Mouse (Mus musculus) monocyte, adult 2 months (primary cell): Measurements from ENCODE around the gene Gm5142.

Experiments used
- DNase-seq, 2 experiments: peaks; one replicate each; pipeline ENCODE4 v3.0.0; 2022; ENCODE audit warnings: low spot score in 2 of 2, low read depth in 1 of 2

Gm5142 gene

DNA sequence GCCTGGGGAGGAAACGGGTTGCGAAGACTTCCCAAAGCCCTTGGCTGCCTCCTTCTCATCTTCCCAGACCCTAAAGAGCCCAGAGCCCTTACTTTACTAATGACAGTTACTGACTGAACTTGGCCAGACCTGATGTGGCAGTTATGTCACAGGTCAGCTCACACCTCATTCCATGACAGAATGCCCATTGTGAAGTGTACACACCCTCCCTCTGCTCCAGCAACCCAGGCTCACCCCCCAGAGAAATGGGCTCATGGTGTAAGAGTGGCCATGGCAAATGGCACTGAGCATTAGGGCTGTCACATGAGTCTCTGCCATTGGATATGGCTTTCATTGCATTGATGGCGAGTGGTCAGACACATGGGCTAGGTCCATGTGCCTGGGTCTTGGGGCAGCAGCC is at the start of gene Gm5142:
Gm5142 (minus strand) TSS at position 101 of the 400 bp plus-strand sequence.
- DNase-seq: no peak

DNA sequence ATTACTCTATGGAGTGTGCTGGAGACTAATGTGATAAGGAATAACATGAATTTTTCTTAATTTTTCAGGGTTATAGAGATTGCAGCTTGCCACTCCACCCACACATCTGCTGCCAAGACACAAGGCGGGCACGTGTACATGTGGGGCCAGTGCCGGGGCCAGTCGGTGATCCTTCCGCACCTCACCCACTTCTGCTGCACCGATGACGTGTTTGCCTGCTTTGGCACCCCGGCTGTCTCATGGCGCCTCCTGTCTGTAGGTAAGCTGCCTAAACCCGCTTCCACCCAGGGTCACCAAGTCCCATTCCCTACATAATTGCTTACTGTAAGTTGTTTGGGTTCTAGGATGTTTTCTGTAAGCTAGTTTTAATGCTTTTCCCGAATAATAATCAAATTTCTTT is 47.7 kb upstream of the Gm5142 start:
- DNase-seq: no peak

DNA sequence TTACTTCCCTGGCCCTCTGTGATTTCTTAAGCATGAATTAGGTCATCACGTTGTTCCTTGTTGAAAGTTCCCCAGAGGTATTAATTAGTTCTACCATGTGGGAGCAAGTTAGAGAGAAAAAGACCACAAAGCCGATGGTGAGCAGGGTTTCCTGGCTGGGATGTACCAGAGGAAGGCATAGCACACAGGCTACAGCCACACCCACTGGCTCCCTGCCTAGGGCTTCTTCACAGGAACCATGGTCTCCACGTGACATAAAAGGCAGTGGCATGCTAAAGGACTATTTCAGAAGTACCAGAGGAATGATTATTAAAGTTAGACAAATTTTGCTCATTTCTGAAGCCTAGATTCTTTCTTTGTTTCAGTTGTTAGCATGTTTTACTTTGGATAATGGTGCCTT is 40.7 kb upstream of the Gm5142 start:
- no peak for DNase-seq

DNA sequence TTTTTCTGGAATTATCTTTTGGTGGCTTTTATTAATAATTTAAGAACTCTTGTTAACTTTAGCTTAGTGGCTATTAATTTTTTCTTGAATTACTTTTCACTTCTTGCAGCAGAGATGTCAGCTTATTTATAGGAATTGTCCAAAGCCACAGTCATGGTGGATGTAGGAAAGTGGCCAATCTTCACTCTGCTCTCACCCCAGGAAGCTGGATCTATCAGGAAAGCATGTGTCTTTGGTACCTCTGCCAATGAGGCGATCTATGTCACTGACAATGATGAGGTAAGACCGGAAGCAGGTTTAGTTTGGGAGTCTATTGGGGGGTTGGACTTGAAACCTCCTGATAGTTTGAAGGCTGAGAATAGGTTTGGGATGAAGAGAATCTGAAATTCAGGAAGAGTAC is 31.3 kb upstream of the Gm5142 start:
- no peak for DNase-seq

DNA sequence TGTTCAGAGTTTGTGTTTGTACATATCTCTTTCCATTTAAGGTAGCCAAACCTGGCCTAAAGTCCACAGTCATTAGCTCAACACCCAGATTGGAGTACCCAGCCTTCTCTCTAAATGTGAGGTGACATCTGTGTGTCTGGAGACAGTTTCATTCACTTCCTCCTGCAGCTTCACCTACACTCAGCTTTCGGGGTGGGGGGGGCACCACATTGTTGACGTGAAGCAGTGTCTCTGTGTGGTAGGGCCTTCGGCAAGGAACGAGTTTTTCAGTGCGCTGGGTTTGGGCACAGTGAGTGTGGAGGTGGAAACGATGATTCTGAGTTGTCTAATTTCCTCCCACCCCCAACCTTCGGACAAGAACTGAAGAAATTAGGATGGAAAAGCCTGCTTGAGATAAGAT is 30.5 kb upstream of the Gm5142 start:
- no peak for DNase-seq

DNA sequence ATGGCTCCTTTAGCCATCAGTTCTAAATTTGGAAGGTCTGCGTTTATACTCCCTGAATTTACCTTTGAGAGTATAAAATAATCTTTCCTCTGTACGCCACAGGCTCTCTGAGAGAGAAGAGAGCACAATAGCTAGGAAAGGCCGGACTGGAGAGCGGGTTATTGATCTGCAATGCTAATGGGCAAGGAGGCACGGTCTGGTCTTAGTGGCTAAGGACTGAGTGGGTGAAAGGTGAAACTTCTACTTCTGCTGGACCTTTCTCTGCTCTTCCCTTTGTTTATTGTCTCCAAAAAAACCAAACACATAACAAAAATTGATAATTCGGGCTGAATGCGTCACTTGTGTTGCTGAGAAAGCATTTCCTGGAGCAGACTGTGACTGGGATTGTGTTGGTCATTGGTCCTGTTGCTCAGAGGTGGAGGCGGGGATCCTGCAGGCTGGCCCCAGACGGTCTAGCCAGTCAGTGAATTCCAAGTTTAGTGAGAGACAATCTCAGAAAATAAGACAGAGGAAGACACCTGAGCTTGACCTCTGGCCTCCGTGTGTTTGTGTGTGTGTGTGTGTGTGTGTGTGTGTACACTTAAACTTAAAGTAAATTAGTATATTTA is 27.5 kb upstream of the Gm5142 start:
- no peak for DNase-seq

DNA sequence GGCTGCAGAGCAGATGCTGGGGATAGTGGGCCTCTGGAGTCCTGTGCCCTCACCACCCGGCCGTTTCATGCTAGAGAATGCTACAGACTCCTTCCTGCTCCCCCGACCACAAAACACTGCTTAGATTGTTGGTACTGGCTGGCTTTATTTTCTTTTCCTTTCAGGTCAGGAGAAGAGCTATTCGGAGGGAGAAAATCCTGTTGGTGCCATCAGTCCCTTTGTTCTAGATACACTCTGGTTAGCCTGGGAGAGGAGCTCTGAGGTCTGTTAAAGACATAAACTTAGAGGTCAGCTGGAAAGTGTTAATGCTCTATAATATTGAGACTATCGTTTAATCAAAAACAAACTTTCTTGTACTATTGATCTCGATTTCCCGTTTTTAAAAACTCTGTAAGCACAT is 26.9 kb upstream of the Gm5142 start:
- no peak for DNase-seq

DNA sequence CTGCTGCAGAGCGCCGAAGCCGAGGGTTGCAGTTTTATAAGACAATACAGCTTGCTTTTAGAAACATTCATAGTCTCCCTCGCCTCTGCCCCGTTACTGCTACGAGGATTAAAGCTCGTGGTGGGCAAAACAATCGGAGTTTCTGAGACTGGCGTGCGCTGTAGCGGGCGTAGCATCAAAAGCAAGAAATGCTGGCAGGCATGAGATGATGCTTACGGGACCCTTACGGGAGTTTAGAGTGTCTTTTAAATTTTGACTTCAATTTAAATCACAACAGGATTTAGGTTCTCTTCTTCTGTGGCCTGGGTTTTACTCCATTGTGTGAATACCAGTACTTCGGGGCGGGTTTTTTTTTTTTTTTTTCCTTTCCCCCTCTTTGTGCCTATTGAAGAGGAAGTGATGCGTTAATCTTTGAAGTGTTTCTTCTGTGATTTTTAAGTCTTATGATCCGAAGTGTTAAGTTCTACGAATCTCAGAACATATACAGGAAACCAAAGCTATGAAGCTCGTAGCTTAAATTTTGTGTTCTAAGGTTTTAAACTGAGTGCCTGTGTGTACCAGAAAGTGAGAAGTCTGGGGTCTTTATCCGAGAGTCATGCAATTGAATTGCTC is 23.2 kb upstream of the Gm5142 start:
- DNase-seq: no peak

DNA sequence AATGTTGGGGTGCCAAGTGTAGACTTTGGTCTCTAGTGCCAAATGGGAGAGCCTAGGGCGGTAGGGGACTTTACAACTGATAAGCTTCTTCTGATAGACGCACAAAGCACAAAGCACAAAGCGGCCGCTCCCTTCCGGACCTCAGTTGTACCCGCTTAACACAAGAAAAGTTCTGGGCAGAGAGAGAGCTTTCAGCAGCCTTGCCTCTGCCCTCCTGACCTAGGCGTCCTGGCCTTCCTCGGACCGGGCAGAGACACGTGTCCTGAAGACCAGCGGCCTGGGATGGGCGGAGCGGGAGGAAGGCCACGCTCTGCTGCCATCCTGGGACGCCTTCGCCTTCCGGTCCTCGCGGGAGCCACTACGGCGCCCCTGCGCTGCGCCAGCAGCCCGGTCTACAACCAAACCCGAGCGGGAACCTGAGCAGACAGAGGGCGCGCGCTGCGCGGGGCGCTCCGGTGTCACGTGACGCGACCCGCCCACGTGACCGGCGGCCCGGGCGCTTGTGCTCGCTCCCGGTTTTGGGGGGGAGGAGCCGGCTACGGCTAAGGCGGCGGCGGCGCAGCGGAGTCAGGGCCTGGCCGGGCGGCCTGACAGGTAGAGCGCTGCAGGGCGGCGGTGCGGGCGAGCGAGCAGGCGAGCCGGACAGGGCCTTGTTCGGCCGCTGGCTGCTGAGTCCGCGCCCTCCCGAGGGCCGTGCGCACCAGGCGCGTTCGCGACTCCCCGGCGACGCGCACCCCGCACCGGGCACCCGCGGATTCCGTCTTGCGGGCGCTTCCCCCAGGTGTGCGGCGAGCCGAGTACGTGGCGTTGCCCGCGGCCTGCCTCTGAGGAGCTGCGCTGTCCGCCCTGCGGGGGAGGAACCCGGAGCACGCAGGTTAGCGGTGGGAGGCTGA is 22.4 kb upstream of the Gm5142 start, which contains the start of gene Rcbtb1:
Rcbtb1 (plus strand) TSS at position 499 of the 893 bp plus-strand sequence.
- peak; percentile 66 to 82 for DNase-seq

DNA sequence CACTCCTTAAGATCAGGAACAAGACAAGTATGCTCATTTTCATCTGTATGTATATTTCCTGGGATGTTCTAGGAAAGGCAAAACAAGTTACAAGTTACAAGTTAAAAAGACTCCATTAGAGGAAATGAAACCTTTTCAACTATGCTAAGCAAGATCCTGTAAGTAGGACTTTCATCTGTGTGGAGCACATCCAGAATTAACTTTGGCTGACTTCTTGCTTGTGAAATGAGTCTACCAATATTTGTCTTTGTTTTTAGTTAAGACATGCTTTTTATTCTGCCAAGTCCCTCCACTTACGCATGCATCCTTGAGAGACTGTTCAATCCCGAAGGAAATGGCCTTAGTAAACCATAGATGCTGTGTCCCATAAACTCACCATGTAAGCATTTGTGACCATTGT is 7.6 kb upstream of the Gm5142 start:
- DNase-seq: no peak

DNA sequence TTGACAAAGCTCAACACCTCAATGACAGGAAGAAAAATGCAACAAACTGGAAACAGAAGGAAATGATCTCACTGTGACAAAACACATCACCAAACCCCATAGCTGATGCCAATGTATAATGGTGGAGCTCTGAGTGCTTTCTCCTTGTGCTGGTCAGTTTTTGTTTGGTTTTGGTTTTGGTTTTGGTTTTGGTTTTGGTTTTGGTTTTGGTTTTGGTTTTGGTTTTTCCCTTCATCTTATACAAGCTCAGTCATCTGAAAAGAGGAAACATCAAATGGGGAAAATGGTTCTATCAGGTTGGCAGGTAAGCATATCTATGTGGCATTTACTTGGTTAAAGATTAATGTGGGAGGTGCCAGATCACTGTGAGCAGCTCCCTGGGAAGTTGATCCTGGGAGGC is 7.0 kb upstream of the Gm5142 start:
- no peak for DNase-seq

DNA sequence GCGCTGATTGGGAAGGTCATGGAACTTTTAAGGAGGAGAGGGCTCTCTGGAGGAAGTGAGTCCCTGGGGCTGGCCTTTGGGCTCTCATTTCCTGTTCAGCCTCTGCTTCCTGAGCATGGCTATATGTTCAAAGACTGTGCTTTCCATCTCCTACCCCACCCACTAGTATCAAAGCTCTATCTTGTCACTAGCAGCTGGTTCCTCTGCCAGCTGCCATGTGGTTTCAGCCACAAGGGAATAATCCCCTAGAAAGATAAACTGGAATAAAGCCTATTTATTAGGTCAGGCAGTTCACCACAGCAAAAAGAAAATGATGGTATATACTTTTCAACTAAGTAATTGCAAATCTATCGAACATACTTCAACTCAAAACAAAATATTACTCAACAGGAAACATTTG is 4.2 kb upstream of the Gm5142 start:
- DNase-seq: no peak

DNA sequence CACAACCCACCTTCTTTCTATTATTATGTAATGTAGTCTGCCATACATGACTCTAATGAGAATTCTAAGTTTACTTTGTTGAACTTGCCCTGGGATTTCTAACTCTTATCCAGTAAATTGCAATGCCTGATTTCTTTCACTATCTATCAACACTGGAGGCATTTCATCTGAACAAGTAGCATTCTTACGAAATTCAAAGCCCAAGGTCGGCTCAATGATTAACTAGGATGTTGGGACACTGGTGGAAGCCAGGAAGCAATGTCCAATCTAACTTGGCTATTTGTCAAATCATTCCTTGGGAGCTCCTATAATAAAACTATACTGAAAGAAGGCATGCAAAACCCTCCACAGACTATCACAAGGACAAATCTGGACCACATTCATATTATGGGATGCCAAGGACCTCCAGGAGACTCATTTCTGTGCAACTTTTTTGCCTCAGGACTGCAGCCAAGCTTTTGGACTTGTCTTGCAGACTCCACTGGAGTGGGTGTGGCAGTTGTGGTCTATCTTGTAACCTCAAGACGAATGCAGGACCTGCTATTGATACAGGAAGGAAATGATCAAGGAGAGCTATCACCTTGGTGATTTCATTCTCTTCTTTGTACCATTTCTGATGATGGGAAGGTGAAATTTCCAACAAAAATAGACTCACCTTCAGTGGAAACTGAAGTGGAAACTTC is 21.4 kb downstream of the Gm5142 start:
- no peak for DNase-seq

DNA sequence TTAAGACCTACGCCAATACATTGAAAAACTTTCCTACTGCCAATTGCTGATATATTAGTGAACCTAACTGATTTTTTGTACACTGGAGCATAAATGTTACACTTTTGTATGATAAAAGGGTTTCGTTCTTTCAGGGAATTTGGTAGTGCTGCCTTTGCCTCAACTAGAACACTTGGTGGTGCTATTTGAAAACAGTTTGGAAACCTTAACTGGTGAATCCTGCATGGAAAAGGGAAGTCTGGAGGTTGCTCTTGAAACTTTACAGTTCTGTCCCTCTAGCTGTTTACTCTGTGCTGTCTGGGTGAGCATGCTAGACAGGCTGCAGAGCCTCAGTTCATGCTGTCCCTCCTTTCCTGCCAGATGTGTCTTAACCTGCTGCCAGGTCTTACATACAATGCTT is 23.0 kb downstream of the Gm5142 start:
- no peak for DNase-seq

DNA sequence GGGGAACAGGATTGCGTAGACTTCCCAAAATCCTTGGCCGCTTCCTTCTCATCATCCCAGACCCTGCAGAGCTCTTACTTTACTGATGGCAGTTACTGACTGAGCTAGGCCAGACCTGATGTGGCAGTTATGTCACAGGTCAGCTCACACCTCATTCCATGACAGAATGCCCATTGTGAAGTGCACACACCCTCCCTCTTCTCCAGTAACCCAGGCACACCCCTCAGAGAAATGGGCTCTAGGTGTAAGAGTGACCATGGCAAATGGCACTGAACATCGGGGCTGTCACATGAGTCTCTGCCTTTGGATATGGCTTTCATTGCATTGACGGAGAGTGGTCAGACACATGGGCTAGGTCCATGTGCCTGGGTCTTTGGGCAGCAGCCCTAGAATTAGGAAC is 35.8 kb downstream of the Gm5142 start, which contains the start of gene 1700129C05Rik:
1700129C05Rik (minus strand) TSS at position 101 of the 400 bp plus-strand sequence.
- DNase-seq: no peak

DNA sequence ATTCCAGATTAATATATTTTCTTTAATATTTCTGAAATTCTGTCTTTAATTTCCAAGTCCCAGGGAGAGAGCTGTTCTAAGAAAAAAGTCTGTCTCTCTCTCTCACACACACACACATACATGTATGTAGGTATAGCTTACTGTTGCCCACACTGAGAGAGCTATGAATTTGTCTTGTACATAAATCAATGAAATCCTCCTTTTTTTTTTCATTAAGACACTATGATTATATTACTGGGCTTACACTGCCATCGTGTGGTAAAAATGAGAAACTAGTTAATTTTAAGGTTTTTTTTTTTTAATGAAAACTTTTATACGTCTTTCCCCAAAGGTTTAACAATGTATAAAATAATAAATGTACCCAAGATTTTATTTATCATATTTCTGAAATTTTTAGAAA is 64.3 kb downstream of the Gm5142 start:
- DNase-seq: no peak
